28 mouse cellular contexts compared by ENCODE assay signal in genomic region chr13:40913395-40914018, GRCm38 (mm10). TPM values are rescaled to one million over a fixed set of nuclear protein-coding genes. Genes with fewer than 3 reads are reported as not detected.
DNase-seq lines count a peak whose midpoint lies in the region; ATAC-seq and TF ChIP-seq lines count a peak whose summit lies in the region.
"Had no signal": no experiment of that assay in that cellular context is flagged by ENCODE, and none has a peak within 500 bp of the region (broad histone marks: within the 10 kb centered on the region; RNA-seq: fewer than 3 reads in every experiment).

No protein-coding gene starts in this region.

- TF ChIP-seq CTCF in stomach, postnatal 0 days (IDR thresholded peaks at IDR 0.05; ENCODE audit: low read depth) = no peak

- WGBS in liver, embryonic 16.5 days (ENCODE audit: insufficient replicate concordance) = 67% methylated on average over 14 of the region's 14 CpGs
- 74% methylated on average over 14 of the region's 14 CpGs for WGBS in stomach, postnatal 0 days

- H3K27me3 ChIP-seq in liver, embryonic 16.5 days (ENCODE audit: control insufficient read depth, insufficient read depth, low read depth, low read length) = peaks cover 13% of the 10 kb centered on the region
- H3K27me3 ChIP-seq in stomach, postnatal 0 days (ENCODE audit: control insufficient read depth, insufficient read depth, low read length) = no peaks in the 10 kb centered on the region
- H3K27me3 ChIP-seq: hindbrain, embryonic 15.5 days had no signal

- ATAC-seq in liver, embryonic 16.5 days (ENCODE audit: low read depth) = peak; percentile 40
- ATAC-seq in granulocyte monocyte progenitor cell, adult 5-6 weeks (replicated peaks; ENCODE audit: poor library complexity, severe bottlenecking) = peak; percentile 42
- ATAC-seq in stomach, postnatal 0 days (ENCODE audit: low FRiP score, low TSS enrichment) = peak; percentile 62
- ATAC-seq: activated CD4-positive, CD25-positive, alpha-beta regulatory T cell, adult 4 months; CD4-positive, CD25-positive, alpha-beta regulatory T cell, adult 4 months; forebrain, embryonic 13.5 days; inflammation-experienced regulatory T-cells, adult 6 months; midbrain, embryonic 16.5 days had no signal

- no peak overlapping the region for H3K4me2 ChIP-seq in liver, embryonic 16.5 days (ENCODE audit: low read depth, low read length)
- no peak overlapping the region for H3K4me2 ChIP-seq in stomach, postnatal 0 days (replicated peaks; ENCODE audit: low read depth)
- H3K4me2 ChIP-seq: forebrain, embryonic 13.5 days; hindbrain, embryonic 15.5 days; limb, embryonic 12.5 days; midbrain, embryonic 11.5 days had no signal

- H3K4me1 ChIP-seq in liver, embryonic 16.5 days (ENCODE audit: control insufficient read depth, low read depth, low read length) = peaks cover 15% of the 10 kb centered on the region; the same call in 1 of the 2 replicates
- peaks cover 4% of the 10 kb centered on the region; the same call in 1 of the 2 replicates for H3K4me1 ChIP-seq in stomach, postnatal 0 days (replicated peaks; ENCODE audit: control insufficient read depth, insufficient read depth)

- no peak overlapping the region for H3K4me3 ChIP-seq in liver, embryonic 16.5 days (ENCODE audit: low read depth, low read length)
- no peak overlapping the region for H3K4me3 ChIP-seq in stomach, postnatal 0 days (ENCODE audit: low read depth, low read length)
- H3K4me3 ChIP-seq: forebrain, embryonic 13.5 days; hindbrain, embryonic 10.5 days; hindbrain, embryonic 15.5 days; limb, embryonic 12.5 days had no signal

- no peak for TF ChIP-seq EP300 in stomach, postnatal 0 days (optimal IDR thresholded peaks at IDR 0.05)

- peak; percentile 19 for DNase-seq in kidney, adult 18-20 months
- DNase-seq in kidney, postnatal 4 days = no peak
- no peak for DNase-seq in liver
- peak; percentile 28 for DNase-seq in stomach, postnatal 0 days (ENCODE audit: low spot score)
- no peak for DNase-seq in left cerebral cortex, adult 18-20 months (ENCODE audit: low spot score in 2 of 2)
- DNase-seq in left cerebral cortex, postnatal 14 days (ENCODE audit: low spot score in 2 of 2) = no peak
- DNase-seq: adrenal gland, adult 2 months; cerebellum, adult 8-10 months; cerebellum, postnatal 36 days; heart, postnatal 14 days; kidney, adult 9 months; layer of hippocampus, adult 9-11 months; right cerebral cortex, postnatal 25 days; spleen, adult 18-20 months; thymus, adult 18-20 months; thymus, postnatal 25 days had no signal

- H3K9me3 ChIP-seq in liver, embryonic 16.5 days (replicated peaks; ENCODE audit: control insufficient read depth, low read length) = no peaks in the 10 kb centered on the region
- H3K9me3 ChIP-seq in stomach, postnatal 0 days (ENCODE audit: control insufficient read depth, low read length) = no peaks in the 10 kb centered on the region
- H3K9me3 ChIP-seq: forebrain, embryonic 13.5 days; hindbrain, embryonic 10.5 days; hindbrain, embryonic 15.5 days; limb, embryonic 12.5 days had no signal

- no peak overlapping the region for H3K9ac ChIP-seq in liver, embryonic 16.5 days (ENCODE audit: low read depth, low read length)
- H3K9ac ChIP-seq in stomach, postnatal 0 days (ENCODE audit: low read length) = no peak overlapping the region
- H3K9ac ChIP-seq: forebrain, embryonic 13.5 days; hindbrain, embryonic 15.5 days; limb, embryonic 12.5 days; liver, embryonic 14.5 days had no signal

- intact Hi-C loops in left cerebral cortex, postnatal 14 days (cut with DNase I) = no loop called here

- H3K27ac ChIP-seq in liver, embryonic 16.5 days (ENCODE audit: low read length) = no peak overlapping the region
- H3K27ac ChIP-seq in stomach, postnatal 0 days (replicated peaks) = no peak overlapping the region
- H3K27ac ChIP-seq: forebrain, embryonic 13.5 days; hindbrain, embryonic 10.5 days; hindbrain, embryonic 15.5 days; limb, embryonic 12.5 days; liver, embryonic 14.5 days had no signal

- H3K36me3 ChIP-seq in liver, embryonic 16.5 days (ENCODE audit: control insufficient read depth, insufficient read depth) = no peaks in the 10 kb centered on the region
- H3K36me3 ChIP-seq in stomach, postnatal 0 days (ENCODE audit: control insufficient read depth, insufficient read depth, low read length) = no peaks in the 10 kb centered on the region
- H3K36me3 ChIP-seq: hindbrain, embryonic 10.5 days; hindbrain, embryonic 15.5 days; limb, embryonic 12.5 days had no signal

RNA-seq across cellular contexts. Expression of gene Gcnt2, which starts 54.0 kb away (rescaled TPM):
- 2.2 and 3.1 TPM in 2 replicates for polyA plus RNA-seq in liver, embryonic 16.5 days (2015; fragmentation: Nextera tagmentation; extraction: Ambion mirVana)
- 14.8 and 36.7 TPM in 2 replicates for total RNA-seq in granulocyte monocyte progenitor cell, adult 5-6 weeks (2014; fragmentation: Nextera tagmentation)
- 8.4 and 8.9 TPM in 2 replicates for total RNA-seq in granulocyte monocyte progenitor cell, adult 5-6 weeks (2017)
- 5.7 and 6.4 TPM in 2 replicates for polyA plus RNA-seq in stomach, postnatal 0 days (2015; fragmentation: Nextera tagmentation; extraction: Ambion mirVana)
- 10 to 100 TPM; 21.5 to 26.9 TPM for total RNA-seq in left cerebral cortex, adult 18-20 months (2021)
- total RNA-seq in left cerebral cortex, postnatal 14 days (2021) = 10 to 100 TPM; 10.7 to 12.9 TPM

Comparison
In these comparisons a context has a peak if more than half of its experiments do, and no peak if none do; other contexts are left out.
1. DNase-seq: peak in kidney, adult 18-20 months (single experiment) and stomach, postnatal 0 days (single experiment); none in kidney, postnatal 4 days (0 of 2), liver (single experiment), left cerebral cortex, adult 18-20 months (0 of 2) and left cerebral cortex, postnatal 14 days (0 of 2).
2. Peak in every context shown above with its lines, with median percentiles within 50 percentile points of each other: ATAC-seq.